Mouse (Mus musculus) limb, embryonic 10.5 days (tissue): ENCODE results near the gene Dennd1c. TPM values are rescaled to one million over a fixed set of nuclear protein-coding genes. Genes with fewer than 3 reads are reported as not detected.

Experiments used
- DNase-seq: peaks from one replicate; pipeline ENCODE4 v3.0.0-alpha.2; 2017; ENCODE audit warnings: low spot score
- H3K27ac ChIP-seq: fragments of 300-500 bp; sonication (generic); 2 replicates; pipeline ENCODE4 v1.5.1; 2016; ENCODE audit warnings: mild to moderate bottlenecking
- H3K27me3 ChIP-seq: fragments of 300-500 bp; sonication (generic); 2 replicates; pipeline ENCODE4 v1.6.1; 2016; ENCODE audit warnings: low read depth, mild to moderate bottlenecking; ENCODE audit not compliant: poor library complexity, severe bottlenecking
- H3K36me3 ChIP-seq: fragments of 300-500 bp; sonication (generic); 2 replicates; pipeline ENCODE4 v1.6.1; 2016; ENCODE audit warnings: mild to moderate bottlenecking, moderate library complexity
- H3K4me1 ChIP-seq: fragments of 300-500 bp; sonication (generic); 2 replicates; pipeline ENCODE4 v1.6.1; 2016
- H3K4me3 ChIP-seq: fragments of 300-500 bp; sonication (generic); 2 replicates; pipeline ENCODE4 v1.5.1; 2016; ENCODE audit warnings: mild to moderate bottlenecking, moderate library complexity
- H3K9me3 ChIP-seq: fragments of 300-500 bp; sonication (generic); replicated peaks from 2 replicates; pipeline ENCODE4 v1.6.1; 2016; ENCODE audit warnings: mild to moderate bottlenecking
- WGBS: fragments of 180-500 bp; shearing (Covaris S2); methylation state at CpG from one replicate; pipeline ENCODE4 v1.1.7; 2016; 5-methylcytosine and 5-hydroxymethylcytosine counted together
- polyA plus RNA-seq: library from polyadenylated mRNA; unstranded; fragments of >200 nt; fragmentation: Nextera tagmentation; extraction: Ambion mirVana; gene quantifications from 2 replicates; pipeline ENCODE4 v1.2.1, GENCODE M21; 2016

Gene Dennd1c
- polyA plus RNA-seq, 1 experiment from 2014 or later = 0.66 TPM

DNA sequence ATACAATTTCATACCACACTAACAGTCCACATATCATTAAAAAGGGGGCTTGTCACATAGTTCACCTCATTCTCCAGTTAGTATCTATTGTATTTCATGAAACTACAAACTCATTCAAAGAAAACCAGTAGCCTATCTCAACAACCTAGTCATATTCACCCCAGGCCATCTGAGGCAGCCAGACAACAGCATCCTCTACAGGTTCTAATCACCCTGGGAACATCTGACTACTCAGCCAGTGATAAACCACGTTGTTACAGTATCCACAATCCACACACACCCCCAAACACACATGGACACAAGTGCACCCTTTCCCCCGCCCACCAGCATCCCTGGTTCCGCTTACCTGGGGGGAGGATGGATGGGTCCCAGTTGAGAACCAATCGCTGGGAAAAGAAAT lies 50.8 kb downstream of the Dennd1c start:
- Histone ChIP-seq H3K27ac (no peak overlapping the region), H3K9me3 (no peaks in the 10 kb centered on the region), H3K4me3 (no peak overlapping the region), H3K36me3 (peaks cover 71% of the 10 kb centered on the region), H3K27me3 (no peaks in the 10 kb centered on the region), H3K4me1 (peaks cover 15% of the 10 kb centered on the region)
- 91% methylated on average over 4 of the region's 4 CpGs for WGBS
- no peak for DNase-seq

DNA sequence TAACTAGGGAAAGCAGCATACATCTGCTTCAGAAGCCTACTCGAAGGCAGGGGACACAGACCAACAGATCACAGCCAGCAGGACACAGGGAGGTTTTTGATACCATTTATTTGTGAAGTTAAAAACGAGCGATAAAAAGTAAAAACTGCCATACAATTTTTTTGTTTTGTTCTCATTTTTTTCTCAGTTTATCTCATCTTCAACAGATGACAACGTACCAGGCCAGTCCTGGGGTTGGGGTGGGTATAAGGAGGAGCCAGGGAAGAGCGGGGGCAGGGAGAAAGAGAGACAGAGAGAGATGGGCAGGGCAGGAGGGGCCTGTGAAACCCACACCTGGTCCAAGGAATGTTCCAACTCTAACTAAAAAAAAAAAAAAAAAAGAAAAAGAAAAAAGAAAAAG lies 57.4 kb downstream of the Dennd1c start:
- no peaks in the 10 kb centered on the region for H3K4me1 ChIP-seq
- no peak overlapping the region for H3K27ac ChIP-seq
- H3K36me3 ChIP-seq = peaks cover 70% of the 10 kb centered on the region
- H3K4me3 ChIP-seq = no peak overlapping the region
- no peak for DNase-seq
- 94% methylated on average over 5 of the region's 5 CpGs for WGBS
- no peaks in the 10 kb centered on the region for H3K27me3 ChIP-seq
- H3K9me3 ChIP-seq = no peaks in the 10 kb centered on the region

DNA sequence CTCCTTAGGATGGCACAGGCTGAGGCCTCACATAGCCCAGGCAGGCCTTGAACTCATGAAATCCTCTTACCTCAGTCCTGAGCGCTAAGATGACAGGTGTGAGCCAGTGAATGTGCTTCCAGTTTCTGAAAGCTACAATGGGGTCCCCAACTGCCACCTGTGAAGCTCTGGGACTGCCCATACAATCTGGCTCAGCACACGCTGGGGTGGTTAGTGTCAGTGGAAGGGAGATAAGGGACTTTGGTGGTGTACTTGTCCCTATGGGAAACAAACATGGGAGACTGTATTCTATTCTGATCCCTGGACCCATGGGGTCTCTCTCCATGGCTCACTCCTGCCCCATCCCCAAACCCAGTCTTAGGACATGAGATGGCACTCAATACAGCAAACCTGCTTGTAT lies 58.6 kb downstream of the Dennd1c start:
- no peak for DNase-seq
- H3K4me1 ChIP-seq = no peaks in the 10 kb centered on the region
- H3K27me3 ChIP-seq = no peaks in the 10 kb centered on the region
- no peaks in the 10 kb centered on the region for H3K9me3 ChIP-seq
- 85% methylated on average over 2 of the region's 2 CpGs for WGBS
- H3K36me3 ChIP-seq = peaks cover 57% of the 10 kb centered on the region
- H3K4me3 ChIP-seq = no peak overlapping the region
- H3K27ac ChIP-seq = no peak overlapping the region

Other genes starting within 250 kb of the Dennd1c start
- gene Rfx2, start 247.5 kb downstream of the Dennd1c start, polyA plus RNA-seq = 3.2 and 4.5 TPM in 2 replicates
- gene Acsbg2, start 204.1 kb downstream of the Dennd1c start, polyA plus RNA-seq = not detected in 2 replicates
- 0.50 and 0.73 TPM in 2 replicates for gene 1700061G19Rik, start 203.0 kb downstream of the Dennd1c start, polyA plus RNA-seq
- gene Mllt1, start 143.1 kb downstream of the Dennd1c start, polyA plus RNA-seq = 79.0 and 90.2 TPM in 2 replicates
- not detected in 2 replicates for gene Acer1, start 96.4 kb downstream of the Dennd1c start, polyA plus RNA-seq
- gene Clpp, start 88.2 kb downstream of the Dennd1c start, polyA plus RNA-seq = 189 and 200 TPM in 2 replicates
- 44.2 and 44.9 TPM in 2 replicates for gene Alkbh7, start 81.2 kb downstream of the Dennd1c start, polyA plus RNA-seq
- gene Pspn, start 78.5 kb downstream of the Dennd1c start, polyA plus RNA-seq = not detected in 2 replicates
- 76.4 and 80.8 TPM in 2 replicates for gene Gtf2f1, start 67.2 kb downstream of the Dennd1c start, polyA plus RNA-seq
- gene Gm17949, start 67.0 kb downstream of the Dennd1c start, polyA plus RNA-seq = 0.20 and 0.45 TPM in 2 replicates
- gene Khsrp, start 47.0 kb downstream of the Dennd1c start, polyA plus RNA-seq = 47.0 and 48.8 TPM in 2 replicates
- gene Slc25a41, start 36.9 kb downstream of the Dennd1c start, polyA plus RNA-seq = not detected in 2 replicates
- gene Crb3, start 19.4 kb downstream of the Dennd1c start, polyA plus RNA-seq = 1.9 and 2.7 TPM in 2 replicates
- gene Slc25a23, start 18.7 kb downstream of the Dennd1c start, polyA plus RNA-seq = 2.5 and 3.9 TPM in 2 replicates
- gene Tubb4a, start 9.3 kb upstream of the Dennd1c start, polyA plus RNA-seq = 3.3 and 5.4 TPM in 2 replicates
- 7.4 and 7.8 TPM in 2 replicates for gene Tnfsf9, start 26.8 kb upstream of the Dennd1c start, polyA plus RNA-seq
- not detected in 2 replicates for gene Cd70, start 71.3 kb upstream of the Dennd1c start, polyA plus RNA-seq
- gene Tnfsf14, start 115.7 kb upstream of the Dennd1c start, polyA plus RNA-seq = 0.15 TPM in 2 replicates
- 0.03 and 0.15 TPM in 2 replicates for gene C3, start 149.6 kb upstream of the Dennd1c start, polyA plus RNA-seq
- 24.7 and 26.7 TPM in 2 replicates for gene Gpr108, start 169.9 kb upstream of the Dennd1c start, polyA plus RNA-seq
- 34.7 and 42.9 TPM in 2 replicates for gene Trip10, start 170.9 kb upstream of the Dennd1c start, polyA plus RNA-seq
- 1.1 and 1.3 TPM in 2 replicates for gene Vav1, start 200.6 kb upstream of the Dennd1c start, polyA plus RNA-seq